Mouse (Mus musculus): ENCODE measurements at regions not wholly inside any gene's neighbourhood (a gene's known extent, or its start where the extent isn't known, plus 50 kb on each side); places are given as distances from the start of the nearest gene placed in this dataset.

GRCm38 (mm10) chr16:65693626-65694025 lies 121.4 kb upstream of the Vgll3 start:
- TF ChIP-seq CTCF (IDR thresholded peaks at IDR 0.05; ENCODE audit: borderline replicate concordance, insufficient read depth, low read length), result no peak
- TF ChIP-seq POLR2A (IDR thresholded peaks at IDR 0.05; ENCODE audit: low read depth, low read length), result no peak

Data from embryonic fibroblast, embryonic 13.5 days (primary cell).